Mouse (Mus musculus): ENCODE measurements around the gene Zmiz1.

The Zmiz1 gene

DNA sequence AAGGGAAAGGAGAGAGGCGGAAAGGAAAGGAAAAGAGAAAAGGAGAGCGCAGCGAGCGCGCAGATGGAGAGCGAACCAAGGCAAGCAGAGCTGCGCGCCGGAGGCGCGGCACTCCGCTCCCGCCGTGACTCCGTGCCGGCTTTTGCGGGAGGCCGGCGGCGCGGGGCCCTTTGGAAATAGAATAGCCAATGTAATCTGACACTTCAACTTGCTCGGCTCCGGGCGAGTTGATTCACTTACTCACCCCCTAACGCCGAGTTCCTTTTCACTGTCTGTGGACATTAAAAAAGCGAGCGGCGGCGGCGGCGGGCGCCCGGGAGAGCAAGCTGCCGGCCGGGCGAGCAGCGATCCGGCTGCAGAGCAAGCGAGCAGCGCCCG lies at the start of gene Zmiz1:
Zmiz1 (plus strand) TSS at position 170 of the 378 bp plus-strand sequence.
- no peak for DNase-seq (ENCODE audit: low read depth, low spot score)

DNA sequence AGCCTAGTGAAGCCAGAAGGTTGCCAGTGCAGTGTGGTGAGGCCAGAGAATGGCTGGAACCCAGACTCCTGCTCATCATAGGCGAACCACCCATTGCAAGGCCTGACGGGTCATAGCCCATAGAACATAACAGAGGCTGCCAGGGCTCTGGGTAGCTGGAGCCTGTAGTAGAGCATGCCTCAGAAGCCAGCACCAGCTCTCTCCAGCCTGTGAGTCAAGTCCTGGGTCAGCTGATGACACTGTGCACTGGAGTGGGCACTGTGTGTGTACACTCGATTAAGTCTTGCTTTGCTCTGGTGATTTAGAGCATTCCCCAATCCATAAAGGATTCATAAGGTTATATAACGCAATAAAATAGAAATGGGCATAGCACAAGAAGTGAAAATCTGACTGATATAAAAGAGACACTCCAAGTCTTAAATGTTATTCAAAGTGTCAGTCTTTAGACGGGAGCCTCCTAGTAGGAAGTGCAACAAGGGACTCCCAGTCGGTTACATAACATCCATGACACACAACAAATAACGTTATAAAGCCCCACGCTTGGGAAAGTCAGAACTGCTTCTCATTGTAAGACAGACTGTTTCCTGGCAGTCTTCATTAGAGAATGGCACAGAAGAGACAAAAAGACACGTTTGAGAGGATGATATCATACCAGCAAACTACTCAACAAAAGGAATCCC lies 47.0 kb upstream of the Zmiz1 start:
- DNase-seq (ENCODE audit: low read depth, low spot score) = no peak

DNA sequence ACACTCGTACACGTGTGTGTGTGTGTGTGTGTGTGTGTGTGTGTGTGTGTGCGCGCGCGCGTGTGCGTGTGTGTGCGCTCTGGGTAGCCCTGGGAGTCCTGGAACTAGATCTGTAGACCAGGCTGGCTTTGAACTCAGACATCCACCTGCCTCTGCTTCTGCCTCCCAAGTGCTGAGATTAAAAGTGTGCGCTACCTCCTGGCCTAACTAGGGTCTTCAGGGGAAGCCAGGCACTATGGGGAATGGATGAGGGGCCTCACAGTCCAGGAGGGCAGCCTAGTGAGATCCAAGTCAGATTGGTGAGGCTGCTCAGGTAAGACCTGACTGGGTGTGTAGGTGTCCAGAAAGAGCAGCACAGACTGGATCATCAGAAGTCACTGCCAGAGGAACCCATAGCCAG lies 46.2 kb upstream of the Zmiz1 start:
- DNase-seq (ENCODE audit: low read depth, low spot score) = no peak

DNA sequence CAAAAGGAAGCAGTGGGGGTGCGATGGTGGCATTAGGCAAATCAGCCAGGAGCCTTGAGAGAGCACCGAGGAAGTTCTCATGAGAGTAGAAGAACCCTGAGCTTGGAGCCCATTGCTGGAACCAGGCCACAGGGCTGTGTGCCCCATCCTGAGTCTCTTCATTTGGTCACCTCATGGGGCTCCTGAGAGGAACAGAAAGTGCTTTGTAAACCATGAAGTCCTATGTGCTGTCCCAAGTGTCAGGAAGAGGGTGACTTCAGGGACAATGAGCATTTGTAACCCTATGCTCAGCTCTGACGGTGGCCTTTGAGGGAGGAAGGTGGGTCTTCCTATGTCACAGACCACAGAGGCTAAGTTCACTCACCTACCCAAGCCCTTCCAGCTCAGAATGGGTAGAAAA lies 45.5 kb upstream of the Zmiz1 start:
- DNase-seq (ENCODE audit: low read depth, low spot score) = no peak

DNA sequence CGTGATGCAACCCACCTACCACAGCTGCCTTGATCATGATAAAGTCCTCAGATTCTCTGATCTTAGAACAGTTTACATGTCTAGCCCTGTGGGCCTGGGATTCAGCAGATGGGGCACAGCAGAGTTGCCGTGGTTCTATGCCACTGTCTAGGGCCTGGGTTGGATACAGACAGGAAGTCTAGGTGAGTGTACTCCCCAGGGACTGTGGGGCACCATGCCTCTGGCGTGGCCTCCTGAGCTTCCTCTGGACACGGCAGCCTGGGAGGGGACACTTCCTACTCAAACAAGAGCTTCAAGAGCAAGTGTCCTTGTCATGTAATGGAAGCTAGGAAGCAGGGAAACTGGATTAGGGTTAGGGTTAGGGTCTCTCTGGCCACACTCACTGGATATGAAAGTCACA lies 44.9 kb upstream of the Zmiz1 start:
- DNase-seq (ENCODE audit: low read depth, low spot score) = no peak

DNA sequence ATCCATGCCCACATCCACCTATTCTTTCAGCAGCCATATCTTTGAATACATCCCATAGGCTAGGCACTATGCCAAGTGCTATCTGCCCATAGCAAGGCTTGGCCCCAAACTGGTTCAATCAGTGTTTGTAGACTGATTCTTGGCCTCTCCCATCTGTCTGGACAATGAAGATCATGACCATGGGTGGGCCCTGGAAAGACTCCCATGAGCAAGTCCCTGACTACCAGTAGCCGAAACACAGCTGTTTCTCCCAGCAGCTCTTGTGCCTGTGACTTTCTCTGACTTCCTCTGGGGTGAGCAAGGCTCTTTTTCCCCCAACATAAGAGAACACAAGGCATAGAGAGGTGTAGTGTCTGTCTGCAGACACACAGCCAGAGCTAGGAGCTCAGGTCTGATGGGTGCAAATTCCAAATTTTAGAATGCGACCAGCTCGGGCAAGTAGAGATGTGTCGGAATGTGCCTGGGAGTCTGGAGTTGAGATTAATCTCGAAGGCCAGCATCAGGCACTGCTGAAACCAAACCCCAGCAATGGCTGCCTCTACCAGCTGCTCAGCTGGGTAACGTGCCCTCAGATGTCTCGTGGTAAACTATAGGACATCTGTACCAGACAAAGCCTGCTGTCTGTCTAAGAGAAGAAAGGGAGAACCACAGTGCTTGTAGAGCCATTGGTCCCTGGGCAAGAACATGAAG lies 38.8 kb upstream of the Zmiz1 start:
- no peak for DNase-seq (ENCODE audit: low read depth, low spot score)

DNA sequence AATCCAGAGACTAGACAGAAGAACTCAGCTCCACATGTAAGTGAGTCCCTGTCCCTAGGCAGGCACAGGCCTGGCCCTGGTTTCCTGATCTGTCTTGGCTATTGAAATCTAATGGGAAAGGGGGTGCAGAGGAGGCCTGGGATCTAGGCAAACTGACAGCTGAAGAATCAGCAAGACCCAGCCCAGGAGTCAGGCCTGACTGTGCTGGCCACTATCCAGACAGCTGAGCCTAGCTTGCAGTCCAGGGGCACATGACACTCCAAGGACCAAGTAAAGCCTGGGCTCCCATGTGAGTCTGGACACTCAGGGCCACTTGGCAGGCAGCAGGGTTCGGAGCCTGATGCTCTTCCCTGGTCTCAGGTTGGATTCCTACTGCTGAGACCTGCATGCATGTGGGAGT lies 38.0 kb upstream of the Zmiz1 start:
- DNase-seq (ENCODE audit: low read depth, low spot score) = no peak

DNA sequence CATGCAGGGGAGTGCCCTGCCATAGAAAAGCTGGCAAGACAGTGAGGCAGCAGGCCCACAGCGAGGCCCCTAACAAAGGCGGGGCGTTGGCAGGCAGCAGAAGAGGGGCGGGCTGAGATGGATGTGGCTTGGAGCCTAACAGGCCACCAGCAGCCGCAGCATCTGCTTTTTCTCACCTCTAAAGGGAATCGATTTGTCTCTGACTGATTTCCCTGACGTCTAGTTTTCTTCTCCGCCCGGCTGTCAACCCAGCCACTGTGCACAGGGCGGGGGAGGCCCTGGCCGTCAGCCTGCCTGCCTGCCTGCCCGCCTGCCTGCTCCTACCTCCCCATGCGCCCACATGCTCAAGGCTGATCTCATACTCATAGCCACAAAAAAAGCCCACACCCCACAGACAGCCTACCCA lies 37.4 kb upstream of the Zmiz1 start:
- DNase-seq (ENCODE audit: low read depth, low spot score) = no peak

DNA sequence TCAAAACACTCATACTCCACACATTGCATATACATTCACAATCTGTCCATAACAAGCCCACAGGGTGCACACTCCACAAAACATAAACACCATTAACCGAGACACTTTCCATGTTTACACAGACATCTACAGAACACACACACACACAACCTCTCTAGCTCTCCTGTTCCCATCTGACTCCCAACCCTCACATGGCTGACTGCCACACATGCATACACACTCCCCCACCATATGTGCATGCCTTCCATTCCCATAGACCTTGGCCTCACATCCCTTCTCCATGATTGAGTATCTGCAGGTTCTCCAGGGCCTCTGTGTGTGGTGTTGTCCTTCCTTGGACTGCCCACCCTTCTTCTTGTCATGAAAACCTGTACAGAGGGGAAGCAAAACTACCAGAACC lies 36.0 kb upstream of the Zmiz1 start:
- no peak for DNase-seq (ENCODE audit: low read depth, low spot score)

DNA sequence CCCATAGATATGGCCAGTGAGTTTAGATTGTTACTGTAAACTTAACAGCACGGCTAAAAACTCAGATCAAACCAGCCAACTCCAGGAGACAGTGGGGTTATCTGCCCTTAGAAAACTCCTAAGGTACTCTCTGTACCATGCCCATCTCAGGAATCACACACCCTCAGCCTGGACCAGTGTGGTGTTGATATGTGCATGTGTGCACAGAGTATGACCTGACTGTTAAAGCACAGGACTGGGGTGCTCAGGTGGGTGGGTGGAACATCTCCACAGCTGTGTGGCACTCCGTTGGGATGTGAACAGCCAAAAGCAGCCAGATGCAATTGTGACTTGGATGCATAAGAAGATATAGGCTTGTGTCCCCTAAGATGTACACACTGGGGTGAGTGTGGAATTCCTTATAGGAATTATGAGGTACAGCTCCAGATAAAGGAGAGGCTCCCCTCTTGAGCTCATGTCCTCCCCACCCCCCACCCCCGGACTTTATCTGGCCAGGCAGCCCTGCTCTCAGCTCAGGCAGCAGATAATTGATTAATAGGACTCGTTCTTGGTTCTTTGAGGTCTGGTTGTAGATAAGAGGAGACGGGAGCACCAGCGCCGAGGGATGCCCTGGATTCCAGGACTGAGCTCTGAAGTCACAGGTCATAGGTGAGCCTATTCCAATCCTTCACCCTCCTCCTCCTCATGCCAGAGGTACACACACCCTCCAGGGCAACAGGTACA lies 35.1 kb upstream of the Zmiz1 start:
- no peak for DNase-seq (ENCODE audit: low read depth, low spot score)

DNA sequence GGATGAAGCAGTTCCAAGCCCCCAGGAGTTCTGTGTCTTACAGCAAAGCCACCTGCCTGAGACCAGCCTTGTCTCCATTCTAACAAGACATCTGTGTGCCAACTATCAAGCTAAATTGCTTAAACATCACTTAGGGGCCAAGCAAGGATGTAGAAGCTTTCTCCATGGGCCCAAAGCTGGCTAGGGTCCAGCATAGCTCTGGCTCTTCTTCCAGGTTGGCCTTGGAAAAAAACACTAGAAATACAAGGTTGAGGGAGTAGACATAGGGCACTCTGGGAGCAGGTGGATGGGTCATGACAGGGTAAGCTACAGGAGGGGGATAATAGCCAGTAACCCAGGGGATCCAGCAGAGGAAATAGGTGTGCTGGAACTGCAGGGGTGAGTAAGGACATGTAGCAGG lies 20.7 kb upstream of the Zmiz1 start:
- DNase-seq (ENCODE audit: low read depth, low spot score) = no peak

DNA sequence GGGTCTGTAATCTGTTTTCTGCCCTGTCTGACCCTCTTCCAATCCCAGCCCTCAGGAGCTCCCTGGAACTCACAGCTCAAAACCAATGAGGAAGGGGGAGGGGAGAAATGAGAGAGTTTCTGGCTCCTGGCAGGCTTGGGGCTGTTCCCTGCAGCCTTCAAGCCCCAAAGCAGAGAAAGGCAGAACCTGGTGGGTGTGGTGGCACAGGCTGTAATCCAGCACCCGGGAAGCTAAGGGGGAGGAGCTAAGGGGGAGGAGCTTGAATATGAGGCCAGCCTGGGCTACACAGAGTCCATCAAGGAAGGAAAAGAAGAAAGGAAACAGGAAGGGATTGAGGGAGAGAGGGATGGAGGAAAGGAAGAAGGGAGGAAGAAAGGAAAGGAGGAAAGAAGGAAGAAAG lies 18.9 kb upstream of the Zmiz1 start:
- DNase-seq (ENCODE audit: low read depth, low spot score) = no peak

DNA sequence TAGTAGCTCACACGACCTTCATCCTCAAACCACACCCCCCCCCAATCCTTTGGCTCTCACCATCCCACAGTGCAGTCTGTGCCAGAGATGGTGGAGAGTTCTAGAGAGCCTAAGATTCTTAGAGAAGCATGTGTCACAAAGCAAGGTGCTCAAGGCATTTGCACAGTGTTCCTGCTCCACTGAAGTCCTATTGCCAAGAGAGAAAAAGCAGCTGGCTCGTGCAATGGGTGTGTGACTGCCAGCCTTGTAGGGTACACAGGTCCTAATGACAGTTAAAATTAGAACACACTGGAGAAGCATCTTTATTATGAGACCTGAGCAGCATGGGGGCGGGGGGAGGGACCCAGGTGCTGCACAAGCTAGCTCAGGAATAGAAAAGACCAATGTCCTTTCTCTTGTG lies 18.2 kb upstream of the Zmiz1 start:
- no peak for DNase-seq (ENCODE audit: low read depth, low spot score)

DNA sequence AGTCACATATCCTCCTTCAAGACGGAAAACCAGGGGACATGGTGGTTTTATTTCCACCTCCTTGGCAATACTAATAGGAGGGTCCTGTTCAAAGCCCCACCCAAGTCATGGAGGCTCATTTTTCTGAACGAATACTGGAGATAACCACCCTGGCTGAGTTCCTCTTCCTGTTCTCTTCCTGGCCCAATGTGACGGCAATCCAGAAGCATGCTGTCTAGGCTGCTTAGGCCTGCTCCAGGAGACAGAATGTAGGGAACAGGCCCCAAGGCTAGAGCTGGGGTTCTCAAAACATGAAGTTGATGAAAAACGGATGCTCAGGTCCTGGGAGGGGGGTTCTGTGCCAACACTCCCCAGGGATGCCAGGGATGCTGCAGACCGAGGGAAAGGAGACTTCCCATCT lies 17.5 kb upstream of the Zmiz1 start:
- DNase-seq (ENCODE audit: low read depth, low spot score) = no peak

DNA sequence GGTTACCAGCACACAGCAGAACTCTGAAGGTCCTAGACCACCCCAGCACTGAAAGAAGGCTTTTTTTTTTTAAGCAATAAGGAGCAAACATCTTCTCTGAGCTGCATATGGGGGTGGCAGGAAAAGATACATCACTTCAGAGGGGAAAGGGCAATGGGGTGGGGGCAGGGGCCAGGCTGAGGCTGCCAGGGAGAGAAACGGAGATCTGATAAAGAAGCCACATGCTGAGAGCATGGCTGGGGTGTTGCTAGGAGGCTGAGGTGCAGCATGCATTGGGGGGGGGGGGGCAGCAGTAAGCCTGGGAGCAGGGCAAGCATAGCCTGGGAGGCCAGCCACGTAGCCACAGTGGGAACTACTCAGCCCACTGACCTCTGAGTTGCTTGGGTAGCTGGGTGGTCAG lies 16.3 kb upstream of the Zmiz1 start:
- DNase-seq (ENCODE audit: low read depth, low spot score) = no peak

DNA sequence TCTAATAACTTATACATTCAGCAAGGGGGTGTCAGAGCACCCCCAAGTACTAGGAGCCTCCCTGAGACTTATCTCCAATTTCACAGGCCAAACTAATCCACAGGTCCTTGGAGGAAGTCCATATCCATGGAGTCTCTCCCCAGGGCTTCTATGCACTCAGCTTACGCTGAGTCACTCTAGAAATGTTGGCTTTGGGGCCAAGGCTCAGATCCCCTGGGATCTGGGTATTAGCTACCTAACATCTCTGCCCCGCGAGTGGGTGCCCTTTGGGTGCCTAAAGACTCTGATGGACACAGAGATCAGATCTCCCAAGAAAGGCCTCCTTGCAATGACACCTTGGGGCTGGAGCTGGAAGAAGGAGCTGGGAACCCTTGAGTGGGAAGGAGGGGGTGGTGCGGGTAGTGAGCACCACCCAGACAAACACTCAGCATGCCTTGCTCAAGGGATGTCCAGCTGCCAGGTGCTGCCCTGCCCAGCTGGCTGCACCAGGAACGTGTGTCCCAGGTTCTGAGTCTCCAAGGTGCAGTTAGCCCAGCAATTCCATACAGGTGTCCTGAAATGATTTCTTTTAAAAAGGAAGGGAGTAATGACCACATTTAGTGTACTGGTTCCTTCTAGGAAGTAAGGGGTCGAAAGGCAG lies 11.7 kb upstream of the Zmiz1 start:
- DNase-seq (ENCODE audit: low read depth, low spot score) = no peak

DNA sequence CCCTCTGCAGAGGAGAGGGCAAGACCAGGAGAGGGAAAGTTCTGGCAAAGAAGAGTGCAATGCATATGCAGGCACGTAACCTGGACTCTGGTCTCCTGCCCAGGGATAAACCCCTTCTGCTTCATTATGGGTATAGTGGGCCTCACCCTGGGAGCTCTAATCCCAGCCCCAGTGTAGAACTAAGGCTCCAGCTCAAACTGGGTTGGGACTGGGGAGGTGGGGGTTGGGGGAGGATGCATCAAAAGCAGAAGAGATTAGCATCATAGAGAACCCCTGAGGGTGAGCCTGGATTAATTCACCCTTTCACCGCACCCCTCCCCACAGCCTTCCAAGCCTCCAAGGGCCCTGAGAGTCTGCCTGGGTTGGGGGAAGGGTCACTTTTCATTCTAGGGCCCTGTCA lies 10.5 kb upstream of the Zmiz1 start:
- no peak for DNase-seq (ENCODE audit: low read depth, low spot score)

DNA sequence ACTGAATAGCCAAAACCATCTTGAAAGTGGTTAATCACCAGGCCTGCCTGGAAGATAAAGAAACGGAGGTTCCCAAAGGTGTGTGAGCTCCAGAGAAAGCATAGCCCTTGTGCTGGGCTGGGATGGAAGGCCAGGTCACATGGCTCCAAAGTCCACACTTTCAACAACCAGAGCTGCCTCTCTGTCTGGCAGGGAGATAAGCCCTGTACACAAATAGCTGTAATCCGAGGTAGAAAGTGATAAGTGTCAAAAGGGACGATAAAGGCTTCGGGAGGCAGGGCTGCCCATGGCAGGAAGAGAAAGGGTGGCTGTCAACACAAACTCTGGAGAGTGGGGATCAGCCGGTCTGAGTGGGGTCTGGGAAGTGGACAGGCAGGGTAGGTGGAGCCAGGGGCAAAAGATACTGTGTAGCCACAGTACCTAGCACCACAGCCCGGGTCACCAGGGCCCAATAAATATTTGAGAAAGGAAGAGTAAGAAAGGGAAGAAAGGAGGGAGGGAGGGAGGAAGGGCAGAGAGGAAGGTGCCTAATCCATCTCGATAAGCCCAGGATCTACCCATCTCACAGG lies 7.8 kb upstream of the Zmiz1 start:
- DNase-seq (ENCODE audit: low read depth, low spot score) = no peak

DNA sequence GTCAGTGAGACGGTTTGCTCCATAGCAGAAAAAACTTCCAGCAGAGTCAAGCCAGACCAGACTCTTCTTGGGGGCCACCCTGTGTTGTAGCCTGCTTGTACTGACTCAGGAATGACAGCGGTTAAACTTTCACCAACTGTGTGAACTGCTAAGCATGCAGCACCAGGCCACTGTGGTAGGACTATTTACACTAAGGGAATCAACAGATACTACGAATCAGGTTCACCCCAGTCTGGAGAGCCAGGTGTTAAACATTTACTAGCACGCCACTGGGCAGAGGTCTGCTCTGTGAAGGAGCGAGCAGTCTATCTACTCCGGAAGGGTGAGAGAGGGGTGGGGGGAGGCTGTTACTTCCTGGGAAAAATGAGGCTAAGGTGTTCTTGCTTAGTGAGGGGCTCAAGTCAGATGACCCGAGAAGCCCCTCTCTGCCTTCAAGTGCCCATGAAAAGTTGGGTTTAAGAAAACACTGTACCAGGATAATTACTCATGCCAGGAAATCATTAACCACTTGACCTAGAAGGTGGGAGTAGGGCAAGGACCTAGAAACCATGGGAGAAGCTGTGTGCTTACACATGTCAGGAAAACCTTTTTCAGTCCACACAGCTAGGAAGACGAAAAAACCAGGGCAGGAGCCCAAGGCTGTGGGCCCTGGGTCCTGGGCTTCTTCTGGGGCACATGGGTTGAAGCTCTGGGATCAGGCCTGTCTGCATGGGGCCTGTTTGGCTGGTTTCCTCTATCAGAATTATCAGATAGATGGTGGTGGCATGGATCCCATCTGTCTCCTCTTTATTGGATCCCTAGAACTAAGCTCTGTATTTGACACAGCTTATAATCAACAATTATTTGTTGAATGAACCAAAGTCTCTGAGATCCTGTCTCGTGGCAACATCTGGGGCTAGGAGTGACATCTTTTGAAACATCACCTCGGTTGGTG lies 7.0 kb upstream of the Zmiz1 start:
- DNase-seq (ENCODE audit: low read depth, low spot score) = no peak

DNA sequence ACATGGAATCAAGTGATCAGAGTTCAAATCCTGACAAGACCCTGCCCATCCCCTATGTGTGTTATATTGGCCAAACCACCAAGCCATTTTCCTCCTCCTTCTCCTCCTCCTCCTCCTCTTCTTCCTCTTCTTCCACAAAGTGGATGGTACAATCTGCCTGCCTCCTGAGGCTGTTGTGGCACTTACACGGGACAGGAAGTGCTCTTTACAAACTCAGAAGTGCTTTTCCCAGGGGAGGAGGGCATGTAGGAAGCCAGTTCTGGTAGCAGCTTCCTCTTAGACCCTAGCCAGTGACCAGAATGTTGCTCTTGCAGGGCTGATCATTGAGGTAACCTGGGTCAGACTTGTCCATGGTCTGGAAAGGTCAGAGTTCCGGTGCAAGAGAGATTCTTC lies 6.4 kb upstream of the Zmiz1 start:
- DNase-seq (ENCODE audit: low read depth, low spot score) = no peak

DNA sequence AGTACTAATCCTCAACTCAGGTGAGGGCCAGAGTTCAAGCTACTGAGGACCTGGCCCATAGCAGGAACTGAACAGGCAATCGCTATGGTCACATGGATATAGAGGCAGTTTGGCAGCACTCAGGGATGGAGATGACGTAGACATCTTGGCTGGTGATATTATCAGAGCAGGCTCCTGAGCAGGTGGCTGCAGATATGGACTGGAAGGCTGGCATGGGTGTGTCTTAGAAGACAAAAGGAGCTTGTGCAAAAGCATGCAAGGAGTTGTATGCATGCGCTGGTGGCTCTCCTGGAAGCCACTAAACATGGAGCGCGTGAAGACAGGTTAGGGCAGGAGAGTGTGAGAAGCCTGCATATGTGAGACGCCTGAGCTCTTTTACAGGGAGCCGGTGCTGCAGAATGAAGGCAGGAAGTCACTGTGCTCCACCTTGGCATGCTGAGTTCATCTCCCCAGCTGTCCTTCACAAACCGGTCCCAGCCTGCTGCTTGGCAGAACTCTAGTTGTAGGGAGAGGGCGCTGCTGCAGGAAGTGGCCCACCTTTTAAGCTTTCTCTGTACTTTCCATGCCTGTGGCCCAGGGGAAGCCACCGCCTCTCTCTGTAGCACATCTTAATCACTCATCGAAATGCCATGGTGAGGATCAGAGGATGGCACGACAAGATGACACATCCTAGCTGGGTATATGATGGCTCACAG lies 4.8 kb upstream of the Zmiz1 start:
- DNase-seq (ENCODE audit: low read depth, low spot score) = no peak
